Mouse (Mus musculus) bone marrow, adult 2 months (tissue): ENCODE results near the gene Armc6.

ENCODE experiments used
- CTCF ChIP-seq: fragments of 200-500 bp; IDR thresholded peaks from 2 replicates; pipeline ENCODE4 v1.5.1; 2011; ENCODE audit warnings: low read length, control low read depth; ENCODE audit not compliant: control insufficient read depth, insufficient read depth
- POLR2A ChIP-seq: fragments of 200-500 bp; IDR thresholded peaks from 2 replicates; pipeline ENCODE4 v1.6.1; 2011; ENCODE audit warnings: low read depth, mild to moderate bottlenecking, control low read depth, low read length, borderline replicate concordance; ENCODE audit not compliant: control insufficient read depth

DNA sequence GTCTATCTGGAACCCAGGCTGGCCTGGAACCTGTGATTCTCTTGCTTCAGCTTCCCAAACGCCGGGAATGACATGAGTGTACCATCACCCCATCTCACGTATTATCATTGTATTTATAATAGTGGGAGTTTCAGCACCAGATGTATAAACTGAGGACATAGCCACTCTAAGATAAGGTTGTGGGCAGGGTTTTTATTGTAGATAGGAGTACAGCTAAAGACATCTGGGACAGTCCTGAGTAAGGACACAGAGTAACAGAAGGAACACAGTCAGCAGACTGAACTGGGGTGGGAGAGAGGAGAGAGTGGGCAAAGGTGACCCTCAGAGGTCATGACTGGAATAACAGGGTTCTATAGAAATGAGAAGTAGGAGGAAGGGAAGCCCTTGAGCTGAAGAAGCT lies 33.4 kb upstream of the Armc6 start:
- TF ChIP-seq CTCF (no peak), POLR2A (no peak)
